Mouse (Mus musculus): ENCODE results near the gene Wdr12. TPM values are rescaled to one million over a fixed set of nuclear protein-coding genes. Genes with fewer than 3 reads are reported as not detected.
"Not testable (repeated sequence)": the region's sequence is repeated elsewhere in the genome, so short reads cannot be mapped to it uniquely, and the experiment has no call there.

Gene Wdr12
- polyA plus RNA-seq (2016; fragmentation: Nextera tagmentation; extraction: Ambion mirVana) = 48.5 and 56.8 TPM in 2 replicates

GRCm38 (mm10) chr1:60098024-60098781 lies at the start of gene Wdr12, which contains the start of gene Carf:
Gene Wdr12 (minus strand): TSS chr1:60098645.
Gene Carf (plus strand): TSS chr1:60098247.
- peak within 1 kb of the TSS; percentile 97 for H3K9ac ChIP-seq
- peaks cover 12% of the 10 kb centered on the region for H3K4me1 ChIP-seq
- peak within 1 kb of the TSS; percentile 80 for H3K4me2 ChIP-seq
- H3K27ac ChIP-seq = peak within 1 kb of the TSS; percentile 97
- no peaks in the 10 kb centered on the region for H3K9me3 ChIP-seq
- H3K4me3 ChIP-seq (replicated peaks) = peak within 1 kb of the TSS; percentile 95
- WGBS = under 1% methylated on average over 51 of the region's 71 CpGs
- H3K27me3 ChIP-seq = no peaks in the 10 kb centered on the region
- H3K36me3 ChIP-seq (replicated peaks) = peaks cover 12% of the 10 kb centered on the region
- peak; percentile 96 for ATAC-seq (ENCODE audit: low FRiP score)

- WGBS = 42% methylated on average over 9 of the region's 9 CpGs
- H3K36me3 ChIP-seq (replicated peaks) = no peaks in the 10 kb centered on the region; the same call in 1 of the 2 replicates
- no peak overlapping the region for H3K4me2 ChIP-seq
- H3K9ac ChIP-seq = no peak overlapping the region
- H3K4me1 ChIP-seq = no peaks in the 10 kb centered on the region
- H3K27ac ChIP-seq = no peak overlapping the region
- ATAC-seq (ENCODE audit: low FRiP score) = no peak
- H3K9me3 ChIP-seq = no peaks in the 10 kb centered on the region
- no peak overlapping the region for H3K4me3 ChIP-seq (replicated peaks)
- no peaks in the 10 kb centered on the region for H3K27me3 ChIP-seq
Observed at GRCm38 (mm10) chr1:60137346-60137745, 38.9 kb upstream of the Wdr12 start.

- H3K4me3 ChIP-seq (replicated peaks) = no peak overlapping the region
- no peak for ATAC-seq (ENCODE audit: low FRiP score)
- 89% methylated on average over 7 of the region's 7 CpGs for WGBS
- H3K4me2 ChIP-seq = no peak overlapping the region
- no peaks in the 10 kb centered on the region for H3K27me3 ChIP-seq
- no peak overlapping the region for H3K9ac ChIP-seq
- H3K9me3 ChIP-seq = no peaks in the 10 kb centered on the region
- peaks cover 11% of the 10 kb centered on the region; the same call in 1 of the 2 replicates for H3K36me3 ChIP-seq (replicated peaks)
- H3K27ac ChIP-seq = no peak overlapping the region
- no peaks in the 10 kb centered on the region for H3K4me1 ChIP-seq
Observed at GRCm38 (mm10) chr1:60117721-60118455, 19.4 kb upstream of the Wdr12 start.

- no peaks in the 10 kb centered on the region for H3K4me1 ChIP-seq
- 92% methylated on average over 1 of the region's 1 CpGs for WGBS
- 0 out of 2 replicates have a peak, but pooled peaks cover 4% of the 10 kb centered on the region for H3K36me3 ChIP-seq (replicated peaks)
- ATAC-seq (ENCODE audit: low FRiP score) = no peak
- no peaks in the 10 kb centered on the region for H3K27me3 ChIP-seq
- H3K4me2 ChIP-seq = no peak overlapping the region
- no peaks in the 10 kb centered on the region for H3K9me3 ChIP-seq
- H3K9ac ChIP-seq = no peak overlapping the region
- H3K4me3 ChIP-seq (replicated peaks) = no peak overlapping the region
- no peak overlapping the region for H3K27ac ChIP-seq
Observed at GRCm38 (mm10) chr1:60104582-60104981, 6.1 kb upstream of the Wdr12 start.

- Histone ChIP-seq H3K9ac (peak overlapping the region; percentile 97), H3K27me3 (no peaks in the 10 kb centered on the region), H3K27ac (no peak overlapping the region), H3K4me3 (replicated peaks) (peak overlapping the region; percentile 95), H3K4me1 (peaks cover 12% of the 10 kb centered on the region), H3K9me3 (no peaks in the 10 kb centered on the region), H3K36me3 (replicated peaks) (peaks cover 9% of the 10 kb centered on the region), H3K4me2 (peak overlapping the region; percentile 80)
- ATAC-seq (ENCODE audit: low FRiP score) = no peak
- 13% methylated on average over 9 of the region's 9 CpGs for WGBS
Observed at GRCm38 (mm10) chr1:60098839-60099238, 394 bp upstream of the Wdr12 start.

- WGBS = under 1% methylated on average over 25 of the region's 25 CpGs
- Histone ChIP-seq H3K27ac (peak overlapping the region; percentile 97), H3K4me2 (peak overlapping the region; percentile 80), H3K27me3 (no peaks in the 10 kb centered on the region), H3K4me3 (replicated peaks) (peak overlapping the region; percentile 95), H3K9ac (peak overlapping the region; percentile 97), H3K36me3 (replicated peaks) (peaks cover 15% of the 10 kb centered on the region), H3K9me3 (no peaks in the 10 kb centered on the region), H3K4me1 (peaks cover 12% of the 10 kb centered on the region)
- peak; percentile 88 for ATAC-seq (ENCODE audit: low FRiP score)
Observed at GRCm38 (mm10) chr1:60097277-60098023, 995 bp downstream of the Wdr12 start.

GRCm38 (mm10) chr1:60096572-60097276 lies 1.7 kb downstream of the Wdr12 start:
- no peaks in the 10 kb centered on the region for H3K9me3 ChIP-seq
- peaks cover 22% of the 10 kb centered on the region for H3K36me3 ChIP-seq (replicated peaks)
- WGBS = 10% methylated on average over 13 of the region's 13 CpGs
- H3K27ac ChIP-seq = no peak overlapping the region
- peak overlapping the region; percentile 95 for H3K4me3 ChIP-seq (replicated peaks)
- H3K27me3 ChIP-seq = no peaks in the 10 kb centered on the region
- ATAC-seq (ENCODE audit: low FRiP score) = no peak
- H3K9ac ChIP-seq = peak overlapping the region; percentile 97; the same call in 1 of the 2 replicates
- peak overlapping the region; percentile 80 for H3K4me2 ChIP-seq
- H3K4me1 ChIP-seq = peaks cover 12% of the 10 kb centered on the region

- 91% methylated on average over 6 of the region's 6 CpGs for WGBS
Observed at GRCm38 (mm10) chr1:60076411-60076810, 22.0 kb downstream of the Wdr12 start.

GRCm38 (mm10) chr1:60075590-60075989 lies 22.9 kb downstream of the Wdr12 start:
- 87% methylated on average over 3 of the region's 3 CpGs for WGBS
- H3K4me3 ChIP-seq (replicated peaks) = no peak overlapping the region
- no peak overlapping the region for H3K9ac ChIP-seq
- no peaks in the 10 kb centered on the region for H3K27me3 ChIP-seq
- H3K36me3 ChIP-seq (replicated peaks) = peaks cover 29% of the 10 kb centered on the region
- no peak overlapping the region for H3K4me2 ChIP-seq
- H3K4me1 ChIP-seq = no peaks in the 10 kb centered on the region
- H3K27ac ChIP-seq = no peak overlapping the region
- H3K9me3 ChIP-seq = no peaks in the 10 kb centered on the region
- ATAC-seq (ENCODE audit: low FRiP score) = no peak

More at GRCm38 (mm10) chr1:60076411-60076810, 22.0 kb downstream of the Wdr12 start:
- Histone ChIP-seq H3K9ac (no peak overlapping the region), H3K4me3 (replicated peaks) (no peak overlapping the region), H3K9me3 (no peaks in the 10 kb centered on the region), H3K4me1 (no peaks in the 10 kb centered on the region), H3K4me2 (no peak overlapping the region), H3K27ac (no peak overlapping the region), H3K27me3 (no peaks in the 10 kb centered on the region), H3K36me3 (replicated peaks) (peaks cover 29% of the 10 kb centered on the region)
- no peak for ATAC-seq (ENCODE audit: low FRiP score)

GRCm38 (mm10) chr1:60074935-60075334 lies 23.5 kb downstream of the Wdr12 start:
- Histone ChIP-seq H3K36me3 (replicated peaks) (peaks cover 29% of the 10 kb centered on the region), H3K9ac (no peak overlapping the region), H3K4me3 (replicated peaks) (no peak overlapping the region), H3K9me3 (no peaks in the 10 kb centered on the region), H3K4me1 (no peaks in the 10 kb centered on the region), H3K27ac (no peak overlapping the region), H3K4me2 (no peak overlapping the region), H3K27me3 (no peaks in the 10 kb centered on the region)
- ATAC-seq (ENCODE audit: low FRiP score) = no peak
- WGBS = 87% methylated on average over 2 of the region's 2 CpGs

- H3K4me1 ChIP-seq; H3K27ac ChIP-seq; H3K9ac ChIP-seq; H3K9me3 ChIP-seq; H3K36me3 ChIP-seq (replicated peaks); H3K4me2 ChIP-seq; ATAC-seq (ENCODE audit: low FRiP score); H3K4me3 ChIP-seq (replicated peaks); H3K27me3 ChIP-seq: not testable (repeated sequence)
Observed at GRCm38 (mm10) chr1:60070725-60071124, 27.7 kb downstream of the Wdr12 start.
